Mouse (Mus musculus) midbrain, embryonic 11.5 days (tissue): ENCODE results near the gene Trim65. TPM values are rescaled to one million over a fixed set of nuclear protein-coding genes. Genes with fewer than 3 reads are reported as not detected.

ENCODE experiments used
- ATAC-seq: fragments of 200-750 bp; cut with Nextera tagmentation; 2 replicates; pipeline ENCODE4 v1.8.0; 2017; ENCODE audit warnings: moderate TSS enrichment, moderate library complexity; ENCODE audit not compliant: low FRiP score
- DNase-seq: peaks from one replicate; pipeline ENCODE4 v3.0.0; 2015; ENCODE audit warnings: low spot score; ENCODE audit errors: missing footprints
- H3K27ac ChIP-seq: fragments of 300-500 bp; sonication (generic); 2 replicates; pipeline ENCODE4 v1.5.1; 2014; ENCODE audit warnings: low read depth, low read length
- H3K27me3 ChIP-seq: fragments of 300-500 bp; sonication (generic); 2 replicates; pipeline ENCODE4 v1.6.1; 2014; ENCODE audit warnings: mild to moderate bottlenecking, low read length, moderate library complexity, mixed read lengths; ENCODE audit not compliant: control insufficient read depth, insufficient read depth
- H3K36me3 ChIP-seq: fragments of 300-500 bp; sonication (generic); 2 replicates; pipeline ENCODE4 v1.6.1; 2014; ENCODE audit warnings: mild to moderate bottlenecking, low read length, moderate library complexity, mixed read lengths; ENCODE audit not compliant: control insufficient read depth, insufficient read depth
- H3K4me1 ChIP-seq: fragments of 300-500 bp; sonication (generic); 2 replicates; pipeline ENCODE4 v1.6.1; 2014; ENCODE audit warnings: low read length; ENCODE audit not compliant: control insufficient read depth, insufficient read depth
- H3K4me2 ChIP-seq: fragments of 300-500 bp; sonication (generic); 2 replicates; pipeline ENCODE4 v1.6.1; 2014; ENCODE audit warnings: mild to moderate bottlenecking, moderate library complexity
- H3K4me3 ChIP-seq: fragments of 300-500 bp; sonication (generic); 2 replicates; pipeline ENCODE4 v1.5.1; 2014; ENCODE audit warnings: low read depth, low read length
- H3K9ac ChIP-seq: fragments of 300-500 bp; sonication (generic); 2 replicates; pipeline ENCODE4 v1.6.1; 2014; ENCODE audit warnings: low read length
- H3K9me3 ChIP-seq: fragments of 300-500 bp; sonication (generic); 2 replicates; pipeline ENCODE4 v1.6.1; 2016; ENCODE audit warnings: low read length; ENCODE audit not compliant: control insufficient read depth
- WGBS: fragments of 180-500 bp; shearing (Covaris S2); extraction: QIAGEN DNeasy Blood & Tissue Kit; methylation state at CpG from one replicate; pipeline ENCODE4 v1.1.7; 2014; 5-methylcytosine and 5-hydroxymethylcytosine counted together
- polyA plus RNA-seq: library from polyadenylated mRNA; unstranded; fragments of >200 nt; fragmentation: Nextera tagmentation; extraction: Ambion mirVana; gene quantifications from 2 replicates; pipeline ENCODE4 v1.2.1, GENCODE M21; 2014

Gene Trim65
- 1.3 TPM in 2 replicates for polyA plus RNA-seq

DNA sequence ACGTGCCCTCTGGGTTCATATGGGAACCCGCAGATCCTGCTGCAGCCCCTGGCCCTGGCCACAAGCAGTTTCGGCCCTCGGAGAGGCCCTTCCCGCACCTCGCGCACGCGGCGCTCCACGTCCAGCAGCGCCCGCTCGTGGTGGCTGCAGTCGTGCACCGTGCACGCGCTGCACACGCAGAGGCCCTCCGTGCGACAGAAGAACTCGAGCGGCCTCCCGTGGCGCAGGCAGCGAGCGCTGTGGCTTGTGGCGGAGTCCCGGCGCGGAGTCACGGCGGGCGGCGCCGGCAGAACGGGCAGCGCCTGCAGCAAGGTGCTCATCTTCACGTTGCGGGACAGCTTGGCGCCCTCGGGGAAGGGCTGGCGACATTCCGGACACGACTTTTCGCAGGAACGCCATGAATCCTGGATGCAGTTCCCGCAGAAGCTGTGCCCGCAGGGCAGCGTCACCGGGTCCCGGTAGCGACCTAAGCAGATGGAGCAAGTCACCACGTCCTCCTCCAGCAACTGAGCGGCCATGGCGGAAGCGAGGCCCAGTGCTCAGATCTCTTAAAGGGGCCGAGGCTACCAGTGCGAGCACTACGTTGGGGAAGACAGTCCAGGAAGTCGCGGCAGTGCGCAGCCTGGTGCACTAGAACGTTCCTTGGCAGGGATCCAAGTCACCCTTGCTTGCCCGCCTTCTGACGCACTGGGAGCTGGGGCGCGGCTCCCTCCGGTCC, at the start of gene Trim65:
Trim65 (minus strand) TSS at position 641 of the 718 bp plus-strand sequence.
- Histone ChIP-seq H3K27ac (peak within 1 kb of the TSS; percentile 32), H3K4me3 (peak within 1 kb of the TSS; percentile 37), H3K36me3 (peaks cover 10% of the 10 kb centered on the region; the same call in 1 of the 2 replicates), H3K9me3 (no peaks in the 10 kb centered on the region), H3K9ac (peak within 1 kb of the TSS; percentile 69), H3K4me1 (peaks cover 15% of the 10 kb centered on the region), H3K27me3 (no peaks in the 10 kb centered on the region), H3K4me2 (peak within 1 kb of the TSS; percentile 49)
- 2% methylated on average over 69 of the region's 69 CpGs for WGBS
- peak; percentile 87 for ATAC-seq
- DNase-seq = peak; percentile 98

DNA sequence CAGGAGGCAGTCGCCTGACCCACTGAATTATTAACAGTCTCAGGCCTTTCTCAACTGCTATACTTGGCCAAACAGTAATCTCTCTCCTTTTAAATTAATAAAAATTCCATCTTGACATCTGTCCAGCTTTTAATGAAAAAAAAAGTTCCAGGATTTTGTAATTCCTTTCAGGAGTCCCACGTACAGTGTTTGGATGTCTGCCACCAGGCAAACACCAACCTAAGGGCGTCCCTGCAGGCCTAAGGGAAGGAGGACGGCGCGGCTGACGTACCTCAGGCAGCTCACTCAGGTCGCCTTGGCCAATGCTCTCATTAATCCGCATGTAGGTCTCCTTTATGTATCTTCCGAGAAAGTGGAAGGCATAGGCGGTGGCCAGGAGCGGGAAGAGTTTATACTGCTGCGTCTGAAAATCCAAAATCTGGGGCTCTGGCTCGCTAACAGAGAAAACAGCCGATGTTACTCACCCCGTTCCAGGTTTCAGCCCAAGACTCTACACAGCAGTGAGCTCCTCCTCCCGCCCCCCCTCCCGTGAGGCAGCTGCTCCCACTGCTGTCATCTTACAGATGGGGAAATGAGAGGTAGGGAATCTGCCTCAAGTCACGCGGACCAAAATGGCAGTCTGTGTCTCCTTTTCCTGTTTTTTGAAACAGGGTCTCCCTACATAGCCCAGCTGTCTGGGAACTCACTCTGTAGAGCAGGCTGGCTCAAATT, 47.6 kb upstream of the Trim65 start:
- Histone ChIP-seq H3K4me1 (no peaks in the 10 kb centered on the region), H3K27ac (no peak overlapping the region), H3K4me2 (no peak overlapping the region), H3K9ac (no peak overlapping the region), H3K27me3 (no peaks in the 10 kb centered on the region), H3K9me3 (no peaks in the 10 kb centered on the region), H3K36me3 (peaks cover 4% of the 10 kb centered on the region; the same call in 1 of the 2 replicates), H3K4me3 (no peak overlapping the region)
- ATAC-seq (no peak), DNase-seq (no peak)
- WGBS = 93% methylated on average over 20 of the region's 20 CpGs

DNA sequence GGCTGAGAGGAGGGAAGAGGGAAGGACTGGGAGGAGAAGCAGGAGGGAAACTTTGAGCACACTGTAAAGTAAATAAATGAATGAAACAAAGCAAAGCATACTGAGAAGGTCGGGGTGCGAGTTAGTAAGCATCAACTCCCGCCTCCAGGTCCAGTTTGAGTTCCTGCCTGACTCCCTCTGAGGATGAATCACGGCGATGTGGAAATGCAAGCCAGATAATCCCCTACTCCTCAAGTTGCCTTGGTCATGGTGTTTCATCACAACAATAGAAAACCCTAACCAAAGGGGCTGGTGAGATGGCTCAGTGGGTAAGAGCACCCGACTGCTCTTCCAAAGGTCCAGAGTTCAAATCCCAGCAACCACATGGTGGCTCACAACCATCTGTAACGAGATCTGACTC, 45.1 kb upstream of the Trim65 start:
- WGBS = 85% methylated on average over 7 of the region's 7 CpGs
- H3K9ac ChIP-seq = no peak overlapping the region

DNA sequence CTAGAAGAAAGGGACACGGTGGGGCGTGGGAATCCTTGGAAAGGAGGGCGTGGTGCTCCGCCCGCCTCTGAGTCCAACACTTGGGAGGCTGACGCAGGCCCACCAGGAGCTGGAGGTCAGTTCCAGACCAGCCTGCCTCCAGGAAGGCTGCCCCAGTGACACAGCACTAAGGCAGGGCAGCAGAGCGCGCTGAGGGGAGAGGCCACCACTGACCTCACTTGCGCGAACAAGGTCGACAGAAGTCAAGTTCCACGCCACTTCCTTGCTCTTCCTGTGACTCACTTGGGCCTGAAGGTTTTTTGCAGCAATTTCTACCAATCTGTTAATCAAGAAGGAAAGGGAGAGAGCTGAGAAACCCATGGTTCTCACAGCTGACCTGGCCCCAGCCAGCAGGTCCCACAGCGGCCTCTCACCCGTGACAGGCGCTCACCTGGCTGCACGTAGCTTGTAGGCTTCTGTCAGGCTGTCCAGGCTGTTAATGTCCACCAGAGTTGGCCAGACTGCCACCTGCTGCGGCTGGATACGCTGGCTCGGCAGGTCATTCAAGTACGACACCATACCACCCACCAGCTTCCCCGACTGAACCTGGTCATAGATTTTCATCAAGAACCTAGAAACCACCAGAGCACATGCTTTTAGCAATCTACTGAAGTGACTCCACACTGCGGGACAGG, 44.0 kb upstream of the Trim65 start:
- H3K9ac ChIP-seq = no peak overlapping the region
- DNase-seq (no peak), ATAC-seq (no peak)
- H3K36me3 ChIP-seq = peaks cover 4% of the 10 kb centered on the region; the same call in 1 of the 2 replicates
- H3K4me3 ChIP-seq = no peak overlapping the region
- H3K27me3 ChIP-seq = no peaks in the 10 kb centered on the region
- no peaks in the 10 kb centered on the region for H3K9me3 ChIP-seq
- no peak overlapping the region for H3K27ac ChIP-seq
- 90% methylated on average over 22 of the region's 22 CpGs for WGBS
- no peak overlapping the region for H3K4me2 ChIP-seq
- no peaks in the 10 kb centered on the region for H3K4me1 ChIP-seq

More for the DNA sequence above, 45.1 kb upstream of the Trim65 start:
- no peaks in the 10 kb centered on the region for H3K9me3 ChIP-seq
- DNase-seq (no peak), ATAC-seq (no peak)
- H3K27ac ChIP-seq = no peak overlapping the region
- no peak overlapping the region for H3K4me2 ChIP-seq
- H3K4me1 ChIP-seq = no peaks in the 10 kb centered on the region
- no peak overlapping the region for H3K4me3 ChIP-seq
- H3K27me3 ChIP-seq = no peaks in the 10 kb centered on the region
- peaks cover 4% of the 10 kb centered on the region; the same call in 1 of the 2 replicates for H3K36me3 ChIP-seq

DNA sequence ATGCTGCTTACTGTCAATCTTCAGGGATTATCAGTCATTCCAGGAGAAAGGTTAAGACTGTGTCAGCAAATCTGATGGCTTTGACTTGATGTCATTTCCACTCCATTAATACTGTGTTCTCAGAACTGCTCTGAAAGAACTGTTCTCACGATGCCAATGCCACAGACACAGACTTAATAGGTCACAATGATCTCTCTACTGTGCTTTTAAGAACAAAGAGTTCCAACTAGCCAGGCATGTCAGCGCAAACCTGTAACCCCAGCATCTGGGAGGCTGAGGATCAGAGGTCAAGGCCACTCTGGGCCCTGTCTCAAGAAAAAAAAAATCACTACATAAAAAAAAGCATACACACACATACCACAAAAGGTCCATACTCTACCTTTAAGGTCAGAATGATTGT, 41.0 kb upstream of the Trim65 start:
- no peak overlapping the region for H3K4me3 ChIP-seq
- 89% methylated on average over 2 of the region's 2 CpGs for WGBS

DNA sequence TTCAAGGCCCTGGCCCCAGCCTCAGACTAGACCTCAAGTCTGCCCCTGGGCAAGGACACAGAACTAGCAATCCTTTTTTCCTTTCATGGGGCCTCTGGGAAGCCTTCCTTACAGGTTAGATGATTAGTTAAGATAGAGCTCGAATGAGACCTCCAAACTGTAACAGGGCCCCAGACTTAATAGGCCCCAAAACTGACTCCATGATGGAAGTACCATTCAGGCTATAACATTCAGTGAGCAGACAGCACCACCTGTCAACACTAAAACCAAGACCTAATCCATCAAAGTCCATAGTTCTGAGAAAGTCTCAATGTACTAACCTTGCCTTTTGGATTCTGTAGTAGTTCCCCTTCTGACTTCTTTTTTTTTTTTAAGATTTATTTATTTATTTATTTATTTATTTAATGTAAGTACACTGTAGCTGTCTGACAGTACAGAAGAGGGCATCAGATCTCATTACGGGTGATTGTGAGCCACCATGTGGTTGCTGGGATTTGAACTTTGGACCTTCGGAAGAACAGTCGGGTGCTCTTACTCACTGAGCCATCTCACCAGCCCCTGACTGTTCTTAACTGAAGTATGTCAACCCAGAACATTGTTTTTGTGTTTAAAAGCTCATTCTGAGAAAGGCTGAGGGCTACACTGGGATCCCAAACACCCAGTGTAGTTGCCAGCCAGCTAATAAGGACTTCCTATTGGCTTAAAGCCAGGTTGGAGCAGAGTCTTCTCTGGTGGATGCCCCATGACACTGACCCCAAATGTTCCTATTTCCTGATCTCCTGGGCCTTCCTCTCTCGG, 39.3 kb upstream of the Trim65 start:
- no peaks in the 10 kb centered on the region for H3K9me3 ChIP-seq
- H3K9ac ChIP-seq = no peak overlapping the region
- peak; percentile 81 for DNase-seq
- 86% methylated on average over 5 of the region's 5 CpGs for WGBS
- no peak for ATAC-seq
- no peak overlapping the region for H3K4me2 ChIP-seq
- peaks cover 4% of the 10 kb centered on the region; the same call in 1 of the 2 replicates for H3K36me3 ChIP-seq
- H3K4me1 ChIP-seq = peaks cover 12% of the 10 kb centered on the region; the same call in 1 of the 2 replicates
- H3K27ac ChIP-seq = no peak overlapping the region
- no peak overlapping the region for H3K4me3 ChIP-seq
- H3K27me3 ChIP-seq = no peaks in the 10 kb centered on the region

More for the DNA sequence above, 41.0 kb upstream of the Trim65 start:
- Histone ChIP-seq H3K36me3 (peaks cover 4% of the 10 kb centered on the region; the same call in 1 of the 2 replicates), H3K9me3 (no peaks in the 10 kb centered on the region), H3K27me3 (no peaks in the 10 kb centered on the region), H3K4me2 (no peak overlapping the region), H3K27ac (no peak overlapping the region), H3K4me1 (peaks cover 8% of the 10 kb centered on the region; the same call in 1 of the 2 replicates), H3K9ac (no peak overlapping the region)
- no peak for ATAC-seq
- DNase-seq = peak; percentile 49

DNA sequence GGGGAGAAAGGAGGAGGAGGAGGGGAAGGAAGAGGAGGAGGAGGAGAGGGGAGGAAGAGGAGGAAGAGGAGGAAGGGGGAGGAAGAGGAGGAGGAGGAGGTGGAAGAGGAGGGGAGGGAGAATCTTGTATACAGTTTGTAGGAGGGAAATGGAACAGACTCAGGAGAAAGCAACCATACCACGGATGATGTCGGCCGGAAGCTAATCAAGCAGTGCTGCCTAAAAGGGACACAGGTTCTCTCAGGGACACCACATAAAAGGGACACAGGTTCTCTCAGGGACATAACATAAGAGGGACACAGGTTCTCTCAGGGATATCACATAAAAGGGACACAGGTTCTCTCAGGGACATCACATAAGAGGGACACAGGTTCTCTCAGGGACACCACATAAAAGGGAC, 38.3 kb upstream of the Trim65 start:
- H3K36me3 ChIP-seq = peaks cover 4% of the 10 kb centered on the region; the same call in 1 of the 2 replicates
- H3K4me1 ChIP-seq = peaks cover 12% of the 10 kb centered on the region; the same call in 1 of the 2 replicates
- DNase-seq = peak; percentile 1
- 80% methylated on average over 3 of the region's 3 CpGs for WGBS
- H3K9me3 ChIP-seq = no peaks in the 10 kb centered on the region
- H3K4me3 ChIP-seq = no peak overlapping the region
- no peak for ATAC-seq
- no peak overlapping the region for H3K27ac ChIP-seq
- H3K9ac ChIP-seq = no peak overlapping the region
- H3K4me2 ChIP-seq = no peak overlapping the region
- H3K27me3 ChIP-seq = no peaks in the 10 kb centered on the region

DNA sequence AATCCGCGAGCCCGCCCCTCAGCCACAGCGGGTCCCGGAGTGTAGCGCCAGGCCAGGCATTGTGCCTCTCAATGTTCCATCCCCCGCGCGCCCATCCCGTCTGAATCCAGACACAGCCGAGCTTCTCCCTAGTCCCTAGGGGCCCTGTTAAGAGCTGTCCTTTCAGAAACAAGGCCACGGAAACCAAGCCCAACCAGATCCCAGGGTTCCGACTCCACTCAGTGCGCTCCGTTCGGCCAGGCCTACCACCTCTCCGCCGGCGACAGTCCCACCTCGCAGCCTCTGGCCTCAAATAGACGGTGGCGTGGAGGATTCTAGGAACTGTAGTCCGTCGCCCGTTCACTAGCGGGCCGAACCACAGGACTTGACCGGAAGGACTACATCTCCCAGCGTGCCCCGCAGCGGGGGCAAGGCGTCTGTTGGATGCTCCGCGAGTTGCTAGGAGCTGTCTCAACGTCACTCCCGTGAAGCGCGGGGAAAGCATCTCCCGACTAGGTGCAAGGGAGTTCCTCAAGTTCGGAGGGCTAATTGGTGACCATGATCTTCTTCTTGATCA, 37.0 kb upstream of the Trim65 start, which contains the start of gene Fbf1:
Fbf1 (minus strand) TSS at position 283 of the 556 bp plus-strand sequence.
- under 1% methylated on average over 40 of the region's 40 CpGs for WGBS
- Histone ChIP-seq H3K27me3 (no peaks in the 10 kb centered on the region), H3K9me3 (no peaks in the 10 kb centered on the region), H3K4me3 (peak within 1 kb of the TSS; percentile 63), H3K4me2 (peak within 1 kb of the TSS; percentile 84), H3K36me3 (peaks cover 3% of the 10 kb centered on the region; the same call in 1 of the 2 replicates), H3K9ac (peak within 1 kb of the TSS; percentile 78), H3K27ac (peak within 1 kb of the TSS; percentile 74), H3K4me1 (peaks cover 13% of the 10 kb centered on the region; the same call in 1 of the 2 replicates)
- ATAC-seq = peak; percentile 99
- peak; percentile 98 for DNase-seq
